Mouse (Mus musculus): ENCODE measurements at regions not wholly inside any gene's neighbourhood (a gene's known extent, or its start where the extent isn't known, plus 50 kb on each side); places are given as distances from the start of the nearest gene placed in this dataset.
"Not testable (repeated sequence)": the region's sequence is repeated elsewhere in the genome, so short reads cannot be mapped to it uniquely, and the experiment has no call there.

DNA sequence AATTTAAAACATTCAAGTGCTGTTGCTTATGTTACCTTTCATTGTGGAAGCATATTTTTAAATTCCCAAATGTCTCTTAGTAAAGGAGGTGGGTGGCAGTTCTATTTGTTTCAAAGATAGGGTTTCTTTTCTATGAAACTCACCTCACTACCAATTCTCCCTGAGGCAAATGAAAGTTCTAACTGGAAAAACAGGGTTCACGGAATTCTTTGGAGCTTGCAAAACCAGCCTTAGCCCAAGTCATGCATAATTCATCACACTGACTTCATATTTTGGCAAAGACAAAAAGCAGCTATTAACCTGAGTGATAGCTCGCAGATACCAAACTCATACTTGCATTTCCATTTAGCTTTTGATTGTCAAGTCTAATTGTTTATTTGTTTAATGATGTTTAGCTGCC, 73.8 kb downstream of the Dio2 start:
- DNase-seq (ENCODE audit: low spot score in 2 of 2), result no peak

GRCm38 (mm10) chr12:90645452-90645851, 92.8 kb downstream of the Dio2 start:
- no peak for DNase-seq (ENCODE audit: low spot score in 2 of 2)

DNA sequence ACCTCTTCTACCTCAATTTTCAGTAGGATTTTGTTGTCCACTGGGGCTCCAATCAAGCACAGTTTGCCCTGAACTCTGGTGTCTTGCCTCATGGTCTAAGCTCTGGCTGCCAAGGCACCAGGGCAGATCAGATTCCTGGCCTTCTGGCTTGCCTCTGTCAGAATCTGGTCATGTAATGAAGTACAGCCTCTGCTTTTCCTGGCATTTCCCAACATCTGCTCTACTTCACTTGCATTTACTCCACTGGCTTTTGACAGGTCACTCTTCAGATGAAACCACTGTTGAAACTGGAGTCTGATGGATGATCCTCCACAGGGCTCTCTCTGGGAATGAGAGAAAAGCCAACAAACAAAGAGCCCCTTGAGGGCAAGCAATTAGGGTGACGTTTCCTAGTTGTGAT, 94.3 kb downstream of the Dio2 start:
- no peak for DNase-seq (ENCODE audit: low spot score in 2 of 2)

GRCm38 (mm10) chr12:90624856-90625255, 113.4 kb downstream of the Dio2 start:
- DNase-seq (ENCODE audit: low spot score in 2 of 2), result no peak

GRCm38 (mm10) chr12:90623426-90623825, 114.8 kb downstream of the Dio2 start:
- DNase-seq (ENCODE audit: low spot score in 2 of 2), result no peak

GRCm38 (mm10) chr12:90608810-90609209, 129.4 kb downstream of the Dio2 start:
- no peak for DNase-seq (ENCODE audit: low spot score in 2 of 2)

DNA sequence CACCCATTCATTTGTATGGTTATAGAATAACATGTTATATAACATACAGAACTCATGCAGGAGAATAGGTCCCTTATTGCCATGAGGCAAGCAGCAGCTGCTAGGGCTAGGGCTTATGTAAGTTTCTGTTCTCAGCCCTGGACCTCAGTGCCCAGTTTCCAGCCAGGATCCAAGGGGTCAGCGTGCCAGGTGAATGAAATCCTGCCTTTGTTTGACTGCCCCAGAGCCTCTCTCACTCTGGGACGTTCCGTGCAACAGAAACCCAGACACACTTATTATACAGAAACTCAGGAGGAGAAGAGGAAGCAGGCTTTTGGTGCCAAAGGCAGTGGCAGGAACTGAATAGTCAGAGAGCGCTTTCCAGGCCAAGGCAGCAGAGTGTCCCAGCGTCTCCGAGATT, 130.3 kb downstream of the Dio2 start:
- DNase-seq (ENCODE audit: low spot score in 2 of 2), result peak in 1 of 2 experiments; percentile 33

DNA sequence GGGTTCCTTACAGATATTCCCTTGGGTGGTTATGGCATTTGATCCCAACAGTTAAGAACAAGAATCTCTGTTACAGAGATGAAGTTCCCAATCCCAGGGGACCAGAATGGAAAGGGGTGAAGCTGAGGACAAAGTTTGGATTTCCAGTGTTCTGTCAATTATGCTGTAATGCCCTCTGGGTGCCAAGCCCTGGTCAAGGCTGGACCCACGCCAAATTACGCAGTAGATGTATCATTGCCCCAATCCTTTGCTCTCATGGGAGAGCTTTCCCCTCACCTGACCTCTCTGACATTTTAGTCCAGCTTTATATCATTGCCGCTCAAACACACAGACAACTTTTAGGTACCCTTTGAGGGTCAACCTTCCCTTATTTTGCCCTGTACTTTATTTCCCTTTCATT, 158.2 kb downstream of the Dio2 start:
- DNase-seq (ENCODE audit: low spot score in 2 of 2), result no peak

- DNase-seq (ENCODE audit: low spot score in 2 of 2), result no peak
These were observed 162.1 kb downstream of the Dio2 start for GRCm38 (mm10) chr12:90576103-90576502.

DNA sequence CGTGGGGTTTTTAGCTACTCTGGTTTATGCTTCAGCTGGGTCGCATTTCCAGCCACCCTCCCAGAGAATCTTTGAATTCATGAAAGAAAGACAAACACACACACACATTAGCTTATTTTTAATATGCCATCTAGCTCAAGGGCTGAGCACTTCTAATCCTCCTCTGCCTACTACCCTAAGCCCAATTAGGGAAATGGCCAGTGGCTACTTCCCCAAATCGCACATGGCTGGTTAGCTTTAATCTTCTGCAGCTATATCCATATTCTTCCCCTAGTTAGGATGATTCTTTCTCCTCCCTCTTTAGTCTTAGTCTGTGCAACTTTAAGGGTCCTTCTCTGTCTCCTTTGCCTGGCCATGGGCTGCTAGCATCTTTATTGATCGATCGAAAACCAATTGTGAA, 166.3 kb downstream of the Dio2 start:
- no peak for DNase-seq (ENCODE audit: low spot score in 2 of 2)

DNA sequence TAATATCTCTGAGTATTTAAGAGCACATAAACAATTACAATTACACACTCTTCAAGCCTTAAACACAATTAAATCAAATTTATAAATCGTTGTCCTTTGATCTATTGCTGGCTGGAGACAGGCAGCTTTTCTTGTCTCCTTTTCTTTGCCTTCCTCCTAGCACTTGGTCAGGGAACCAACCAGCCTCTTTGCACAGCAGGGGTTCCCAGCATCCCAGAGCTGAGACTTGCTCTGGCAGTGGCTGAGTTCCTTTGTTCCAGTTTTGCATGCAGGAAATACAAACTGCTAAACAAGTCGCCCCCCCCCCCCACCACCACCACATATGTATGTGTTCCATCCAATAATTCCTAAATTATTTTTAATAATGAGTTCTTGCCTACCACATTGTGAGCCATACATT, 166.7 kb downstream of the Dio2 start:
- DNase-seq (ENCODE audit: low spot score in 2 of 2), result no peak

DNA sequence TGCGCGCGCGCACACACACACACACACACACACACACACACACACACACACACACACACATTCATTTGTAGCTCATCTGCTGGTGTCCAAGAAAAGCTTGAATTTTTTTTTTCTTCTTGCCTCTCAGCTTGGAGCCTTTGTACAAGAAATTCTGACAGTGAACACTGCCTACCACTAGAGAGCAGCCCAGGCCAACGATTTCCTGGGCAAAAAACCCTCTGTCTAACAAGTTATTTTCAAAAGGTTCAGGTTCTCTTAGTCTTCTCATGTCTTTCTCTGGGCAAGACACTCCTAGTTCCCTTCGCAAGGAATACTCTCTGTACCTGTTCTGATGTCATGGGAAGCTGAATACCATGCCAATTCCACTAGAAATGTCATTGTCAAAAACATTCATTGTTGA, 171.9 kb downstream of the Dio2 start:
- DNase-seq (ENCODE audit: low spot score in 2 of 2), result peak; percentile 9 to 10

DNA sequence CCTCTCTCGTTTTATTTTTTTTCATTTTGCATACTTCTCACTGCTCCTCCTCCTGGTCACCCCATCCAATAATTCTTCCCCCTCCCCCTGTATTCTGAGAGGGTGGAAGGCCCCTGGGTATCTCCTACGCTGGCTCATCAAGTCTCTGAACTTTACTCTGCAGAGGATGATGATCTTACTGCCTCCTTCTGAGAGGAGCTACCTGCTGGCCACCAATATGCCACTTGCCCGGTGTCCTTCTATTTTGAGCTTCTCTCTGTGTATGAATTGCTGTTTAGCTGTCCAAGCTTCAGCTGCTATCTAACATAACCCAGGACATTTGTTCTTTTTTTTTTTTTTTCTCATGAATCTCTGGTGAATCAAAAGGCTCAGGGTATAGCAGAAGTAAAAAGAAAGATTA, 173.2 kb downstream of the Dio2 start:
- DNase-seq (ENCODE audit: low spot score in 2 of 2), result no peak

GRCm38 (mm10) chr12:90564594-90564993, 173.6 kb downstream of the Dio2 start:
- DNase-seq (ENCODE audit: low spot score in 2 of 2), result not testable (repeated sequence)

GRCm38 (mm10) chr12:90542361-90542760, 195.9 kb downstream of the Dio2 start:
- no peak for DNase-seq (ENCODE audit: low spot score in 2 of 2)
